Mouse (Mus musculus): ENCODE measurements at regions not wholly inside any gene's neighbourhood (a gene's known extent, or its start where the extent isn't known, plus 50 kb on each side); places are given as distances from the start of the nearest gene placed in this dataset.

- peak; percentile 21 for DNase-seq
Measured at GRCm38 (mm10) chr11:22692941-22693341, 167.8 kb downstream of the B3gnt2 start.

- no peak for DNase-seq
Measured at GRCm38 (mm10) chr11:22693376-22693775, 167.4 kb downstream of the B3gnt2 start.

GRCm38 (mm10) chr11:22693984-22694383 is 166.8 kb downstream of the B3gnt2 start:
- no peak for DNase-seq

- DNase-seq: peak; percentile 26
Measured at GRCm38 (mm10) chr11:22694829-22695228, 165.9 kb downstream of the B3gnt2 start.

DNA sequence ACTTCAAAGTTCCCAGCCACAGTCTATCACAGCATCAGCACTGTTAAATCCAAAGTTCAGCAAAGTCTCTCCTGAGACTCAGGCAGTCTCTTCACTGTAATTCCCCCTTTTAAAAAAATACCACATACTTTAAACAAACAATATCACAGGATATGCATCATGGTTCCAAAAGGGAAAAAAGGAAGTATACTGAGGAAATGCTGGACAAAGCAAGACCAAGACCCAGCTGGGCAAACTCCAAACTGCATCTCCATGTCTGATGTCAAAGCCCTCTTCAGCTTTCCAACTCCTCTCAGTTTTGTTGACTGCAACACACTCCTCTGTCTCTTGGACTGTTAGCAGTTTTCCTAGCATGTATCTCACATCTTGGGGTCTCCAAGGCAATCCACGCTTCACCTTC is 165.5 kb downstream of the B3gnt2 start:
- DNase-seq: no peak

DNA sequence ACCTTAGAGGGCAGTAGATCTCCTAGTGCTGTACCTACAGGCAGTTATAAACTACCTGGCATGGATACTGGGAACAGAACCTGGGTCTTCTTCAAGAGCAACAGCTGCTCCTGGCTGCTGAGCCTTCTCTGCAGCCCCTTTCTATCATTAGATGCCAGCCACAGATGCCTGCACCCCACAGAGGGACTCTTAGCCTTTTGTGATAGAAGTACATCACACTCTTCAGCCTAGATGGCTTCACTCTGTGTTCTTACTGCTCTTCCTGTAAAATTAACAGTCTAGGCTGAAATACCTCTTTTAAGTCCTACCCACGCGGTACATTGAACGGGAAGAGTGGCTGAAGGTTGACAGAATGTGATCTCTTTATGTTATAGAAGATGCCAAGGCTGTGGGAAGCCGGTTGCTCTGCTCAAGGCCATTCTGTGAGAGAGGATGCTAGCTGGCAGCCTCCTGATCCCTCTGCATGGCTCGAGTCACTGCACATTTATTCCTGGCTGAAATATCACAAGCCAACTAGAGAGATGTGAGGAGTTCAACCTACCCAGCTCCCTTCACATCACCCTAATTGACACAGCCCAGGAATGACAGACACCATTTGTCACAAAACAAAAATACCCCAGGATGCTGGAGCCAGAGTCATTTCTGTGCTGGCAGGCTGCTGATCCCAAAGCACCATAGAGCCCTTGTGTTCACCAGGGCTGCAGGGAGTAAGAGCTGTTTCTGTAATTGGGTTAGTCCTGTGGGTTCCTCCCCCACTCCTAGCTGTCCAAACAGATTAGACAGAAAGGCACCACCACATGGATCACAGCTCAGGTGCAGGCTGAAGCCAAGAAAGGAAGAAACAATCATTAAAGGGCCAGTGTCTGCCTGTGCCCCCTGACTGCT is 162.5 kb downstream of the B3gnt2 start:
- no peak for DNase-seq

DNA sequence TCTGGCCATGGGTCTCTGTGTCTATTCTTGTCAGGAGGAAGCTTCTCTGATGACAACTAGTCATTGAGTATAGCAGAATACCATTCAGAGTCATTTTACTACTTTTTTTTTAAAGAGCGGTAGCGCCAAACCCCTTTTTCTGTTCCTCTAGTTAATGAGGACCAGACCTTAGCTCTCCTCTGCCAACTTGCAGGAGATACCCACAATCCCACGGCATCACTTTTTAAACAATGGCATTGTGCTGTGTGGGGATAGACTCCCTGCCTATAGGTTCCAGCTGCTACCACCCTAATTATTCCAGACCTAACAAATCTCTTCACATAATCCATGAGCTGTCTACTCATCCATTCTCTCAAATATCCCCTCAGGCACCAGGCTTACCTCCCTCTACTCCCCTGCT is 154.7 kb downstream of the B3gnt2 start:
- DNase-seq: no peak

All from kidney, postnatal 10 days (tissue).